Mouse (Mus musculus): Measurements from ENCODE around the gene Ntm. TPM values are rescaled to one million over a fixed set of nuclear protein-coding genes. Genes with fewer than 3 reads are reported as not detected.

The Ntm gene
- polyA plus RNA-seq, 1 experiment from 2014 or later: 14.3 TPM

DNA sequence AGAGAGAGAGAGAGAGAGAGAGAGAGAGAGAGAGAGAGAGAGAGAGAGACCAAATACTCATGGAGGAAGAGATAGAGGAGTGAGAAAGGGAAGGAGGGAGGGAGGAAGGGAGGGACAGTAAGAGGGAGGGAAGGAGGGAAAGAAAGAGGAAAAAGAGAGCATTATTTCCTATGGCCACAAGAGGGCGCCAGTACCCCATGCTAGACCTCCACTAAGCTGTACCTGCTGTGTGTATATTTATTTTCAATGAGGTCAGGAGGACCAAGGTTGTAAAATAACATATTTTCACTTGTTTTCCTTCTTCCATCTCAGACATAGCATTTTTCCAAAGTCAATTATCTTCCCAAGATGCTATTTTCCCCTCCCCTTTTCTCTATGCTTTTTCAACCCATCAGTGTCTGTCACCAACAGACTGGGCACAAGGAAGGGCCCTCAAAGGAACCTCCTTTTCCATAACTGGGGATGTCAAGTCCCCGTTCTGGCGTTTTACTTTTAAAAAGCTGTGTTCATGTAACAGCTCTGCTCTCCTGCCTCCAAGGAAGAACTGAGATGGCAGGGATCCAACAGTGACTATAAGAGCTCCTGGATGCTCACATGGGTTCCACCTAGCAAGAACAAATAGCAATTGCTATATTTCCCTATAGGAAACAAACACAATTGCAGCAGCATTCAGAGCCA is 301.3 kb downstream of the Ntm start:
- Histone ChIP-seq H3K27me3 (ENCODE audit: control insufficient read depth, insufficient read depth, low read length) (no peaks in the 10 kb centered on the region; the same call in 1 of the 2 replicates), H3K9ac (ENCODE audit: low read length) (no peak overlapping the region), H3K9me3 (ENCODE audit: control insufficient read depth, low read length) (no peaks in the 10 kb centered on the region), H3K4me2 (ENCODE audit: low read depth, low read length, severe bottlenecking) (no peak overlapping the region), H3K4me3 (ENCODE audit: low read depth, low read length) (no peak overlapping the region), H3K36me3 (ENCODE audit: control insufficient read depth, insufficient read depth, low read length) (no peaks in the 10 kb centered on the region), H3K4me1 (replicated peaks; ENCODE audit: control insufficient read depth, insufficient read depth, low read length) (peaks cover 8% of the 10 kb centered on the region), H3K27ac (ENCODE audit: low read depth, low read length) (no peak overlapping the region)
- DNase-seq (ENCODE audit: low spot score): peak; percentile 71
- peak; percentile 53; the same call in 1 of the 2 replicates for ATAC-seq (replicated peaks; ENCODE audit: low FRiP score)
- 12% methylated on average over 3 of the region's 3 CpGs for WGBS

GRCm38 (mm10) chr9:29660059-29660613 is 302.8 kb downstream of the Ntm start:
- peaks cover 8% of the 10 kb centered on the region for H3K4me1 ChIP-seq (replicated peaks; ENCODE audit: control insufficient read depth, insufficient read depth, low read length)
- H3K9me3 ChIP-seq (ENCODE audit: control insufficient read depth, low read length): no peaks in the 10 kb centered on the region
- H3K27me3 ChIP-seq (ENCODE audit: control insufficient read depth, insufficient read depth, low read length): no peaks in the 10 kb centered on the region; the same call in 1 of the 2 replicates
- no peaks in the 10 kb centered on the region for H3K36me3 ChIP-seq (ENCODE audit: control insufficient read depth, insufficient read depth, low read length)
- ATAC-seq (replicated peaks; ENCODE audit: low FRiP score): no peak
- no peak overlapping the region for H3K9ac ChIP-seq (ENCODE audit: low read length)
- no peak overlapping the region for H3K27ac ChIP-seq (ENCODE audit: low read depth, low read length)
- no peak overlapping the region for H3K4me3 ChIP-seq (ENCODE audit: low read depth, low read length)
- H3K4me2 ChIP-seq (ENCODE audit: low read depth, low read length, severe bottlenecking): no peak overlapping the region
- no peak for DNase-seq (ENCODE audit: low spot score)
- WGBS: 74% methylated on average over 3 of the region's 3 CpGs

- no peaks in the 10 kb centered on the region for H3K9me3 ChIP-seq (ENCODE audit: control insufficient read depth, low read length)
- ATAC-seq (replicated peaks; ENCODE audit: low FRiP score): peak; percentile 73; the same call in 1 of the 2 replicates
- H3K9ac ChIP-seq (ENCODE audit: low read length): no peak overlapping the region
- peaks cover 8% of the 10 kb centered on the region for H3K4me1 ChIP-seq (replicated peaks; ENCODE audit: control insufficient read depth, insufficient read depth, low read length)
- H3K27ac ChIP-seq (ENCODE audit: low read depth, low read length): no peak overlapping the region
- H3K36me3 ChIP-seq (ENCODE audit: control insufficient read depth, insufficient read depth, low read length): no peaks in the 10 kb centered on the region
- no peak overlapping the region for H3K4me2 ChIP-seq (ENCODE audit: low read depth, low read length, severe bottlenecking)
- 62% methylated on average over 7 of the region's 7 CpGs for WGBS
- H3K4me3 ChIP-seq (ENCODE audit: low read depth, low read length): no peak overlapping the region
- no peaks in the 10 kb centered on the region; the same call in 1 of the 2 replicates for H3K27me3 ChIP-seq (ENCODE audit: control insufficient read depth, insufficient read depth, low read length)
- DNase-seq (ENCODE audit: low spot score): no peak
These were observed 305.0 kb downstream of the Ntm start for GRCm38 (mm10) chr9:29657761-29658465.

DNA sequence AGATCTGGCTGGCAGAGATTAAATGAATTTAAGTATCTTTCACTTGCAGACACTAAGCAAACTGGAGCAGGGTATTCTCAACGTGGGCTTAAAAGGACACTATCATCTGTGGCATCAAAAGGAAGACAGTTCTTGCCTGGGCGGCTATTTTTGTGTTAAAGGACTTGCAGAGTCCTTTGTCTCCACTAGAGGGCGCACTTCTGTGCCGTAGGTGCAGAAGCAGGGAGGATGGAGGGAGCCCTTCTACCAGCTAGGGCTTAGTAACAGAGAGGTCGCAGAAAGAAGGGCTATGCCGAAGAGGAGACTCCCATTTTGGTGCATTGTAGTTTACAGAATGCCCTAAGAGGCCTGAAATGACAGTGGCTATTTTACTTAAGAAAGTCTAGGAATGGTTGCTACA is 308.1 kb downstream of the Ntm start:
- H3K4me1 ChIP-seq (replicated peaks; ENCODE audit: control insufficient read depth, insufficient read depth, low read length): peaks cover 8% of the 10 kb centered on the region
- no peaks in the 10 kb centered on the region for H3K9me3 ChIP-seq (ENCODE audit: control insufficient read depth, low read length)
- no peak overlapping the region for H3K4me2 ChIP-seq (ENCODE audit: low read depth, low read length, severe bottlenecking)
- ATAC-seq (replicated peaks; ENCODE audit: low FRiP score) (no peak), DNase-seq (ENCODE audit: low spot score) (no peak)
- no peaks in the 10 kb centered on the region for H3K27me3 ChIP-seq (ENCODE audit: control insufficient read depth, insufficient read depth, low read length)
- no peaks in the 10 kb centered on the region for H3K36me3 ChIP-seq (ENCODE audit: control insufficient read depth, insufficient read depth, low read length)
- H3K27ac ChIP-seq (ENCODE audit: low read depth, low read length): no peak overlapping the region
- H3K4me3 ChIP-seq (ENCODE audit: low read depth, low read length): no peak overlapping the region
- WGBS: 13% methylated on average over 6 of the region's 6 CpGs
- no peak overlapping the region for H3K9ac ChIP-seq (ENCODE audit: low read length)

- Histone ChIP-seq H3K4me2 (ENCODE audit: low read depth, low read length, severe bottlenecking) (no peak overlapping the region), H3K27me3 (ENCODE audit: control insufficient read depth, insufficient read depth, low read length) (no peaks in the 10 kb centered on the region), H3K9ac (ENCODE audit: low read length) (no peak overlapping the region), H3K9me3 (ENCODE audit: control insufficient read depth, low read length) (no peaks in the 10 kb centered on the region), H3K27ac (ENCODE audit: low read depth, low read length) (no peak overlapping the region), H3K36me3 (ENCODE audit: control insufficient read depth, insufficient read depth, low read length) (no peaks in the 10 kb centered on the region), H3K4me1 (replicated peaks; ENCODE audit: control insufficient read depth, insufficient read depth, low read length) (peaks cover 8% of the 10 kb centered on the region), H3K4me3 (ENCODE audit: low read depth, low read length) (no peak overlapping the region)
- DNase-seq (ENCODE audit: low spot score) (peak; percentile 42), ATAC-seq (replicated peaks; ENCODE audit: low FRiP score) (no peak)
- 79% methylated on average over 14 of the region's 14 CpGs for WGBS
These were observed 309.2 kb downstream of the Ntm start for GRCm38 (mm10) chr9:29653678-29654235.

DNA sequence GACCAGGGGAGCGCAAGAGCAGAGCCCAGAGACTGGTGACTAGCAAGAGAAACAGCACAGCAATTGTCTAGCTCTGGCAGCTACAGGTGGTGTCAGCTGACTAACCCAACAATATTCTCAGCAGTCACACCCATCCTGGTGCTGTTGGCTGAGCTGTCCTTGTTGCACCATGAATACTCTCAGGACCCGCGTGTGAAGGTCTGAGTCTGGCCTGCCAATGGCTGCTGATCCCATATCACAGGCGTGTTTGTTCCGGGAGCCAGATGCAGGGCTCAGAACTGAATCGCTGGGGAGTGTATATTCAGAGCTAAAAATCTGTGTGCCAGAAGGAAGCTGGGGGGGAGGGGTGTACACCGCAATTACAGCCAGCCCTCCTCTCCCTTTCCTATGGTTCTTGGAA is 310.1 kb downstream of the Ntm start:
- H3K9me3 ChIP-seq (ENCODE audit: control insufficient read depth, low read length): no peaks in the 10 kb centered on the region
- no peak overlapping the region for H3K4me3 ChIP-seq (ENCODE audit: low read depth, low read length)
- H3K27me3 ChIP-seq (ENCODE audit: control insufficient read depth, insufficient read depth, low read length): no peaks in the 10 kb centered on the region
- 92% methylated on average over 7 of the region's 7 CpGs for WGBS
- ATAC-seq (replicated peaks; ENCODE audit: low FRiP score): no peak
- DNase-seq (ENCODE audit: low spot score): no peak
- H3K27ac ChIP-seq (ENCODE audit: low read depth, low read length): no peak overlapping the region
- peaks cover 4% of the 10 kb centered on the region for H3K4me1 ChIP-seq (replicated peaks; ENCODE audit: control insufficient read depth, insufficient read depth, low read length)
- no peak overlapping the region for H3K9ac ChIP-seq (ENCODE audit: low read length)
- H3K4me2 ChIP-seq (ENCODE audit: low read depth, low read length, severe bottlenecking): no peak overlapping the region
- H3K36me3 ChIP-seq (ENCODE audit: control insufficient read depth, insufficient read depth, low read length): no peaks in the 10 kb centered on the region

GRCm38 (mm10) chr9:29651856-29652255 is 311.1 kb downstream of the Ntm start:
- H3K4me2 ChIP-seq (ENCODE audit: low read depth, low read length, severe bottlenecking): no peak overlapping the region
- no peak overlapping the region for H3K9ac ChIP-seq (ENCODE audit: low read length)
- H3K4me1 ChIP-seq (replicated peaks; ENCODE audit: control insufficient read depth, insufficient read depth, low read length): no peaks in the 10 kb centered on the region; the same call in 1 of the 2 replicates
- H3K27ac ChIP-seq (ENCODE audit: low read depth, low read length): no peak overlapping the region
- H3K4me3 ChIP-seq (ENCODE audit: low read depth, low read length): no peak overlapping the region
- no peaks in the 10 kb centered on the region for H3K36me3 ChIP-seq (ENCODE audit: control insufficient read depth, insufficient read depth, low read length)
- H3K27me3 ChIP-seq (ENCODE audit: control insufficient read depth, insufficient read depth, low read length): no peaks in the 10 kb centered on the region
- no peak for ATAC-seq (replicated peaks; ENCODE audit: low FRiP score)
- no peak for DNase-seq (ENCODE audit: low spot score)
- H3K9me3 ChIP-seq (ENCODE audit: control insufficient read depth, low read length): no peaks in the 10 kb centered on the region
- 76% methylated on average over 5 of the region's 5 CpGs for WGBS

- Histone ChIP-seq H3K4me2 (ENCODE audit: low read depth, low read length, severe bottlenecking) (no peak overlapping the region), H3K36me3 (ENCODE audit: control insufficient read depth, insufficient read depth, low read length) (no peaks in the 10 kb centered on the region), H3K9ac (ENCODE audit: low read length) (no peak overlapping the region), H3K27me3 (ENCODE audit: control insufficient read depth, insufficient read depth, low read length) (no peaks in the 10 kb centered on the region), H3K4me3 (ENCODE audit: low read depth, low read length) (no peak overlapping the region), H3K4me1 (replicated peaks; ENCODE audit: control insufficient read depth, insufficient read depth, low read length) (no peaks in the 10 kb centered on the region; the same call in 1 of the 2 replicates), H3K9me3 (ENCODE audit: control insufficient read depth, low read length) (no peaks in the 10 kb centered on the region), H3K27ac (ENCODE audit: low read depth, low read length) (no peak overlapping the region)
- ATAC-seq (replicated peaks; ENCODE audit: low FRiP score): no peak
- no peak for DNase-seq (ENCODE audit: low spot score)
- 61% methylated on average over 4 of the region's 4 CpGs for WGBS
These were observed 311.7 kb downstream of the Ntm start for GRCm38 (mm10) chr9:29651226-29651625.

Measured in forebrain, embryonic 11.5 days (tissue).